8 mouse cellular contexts compared by ENCODE assay signal in genomic region chr13:21721757-21722372, GRCm38 (mm10). TPM values are rescaled to one million over a fixed set of nuclear protein-coding genes. Genes with fewer than 3 reads are reported as not detected.
DNase-seq lines count a peak whose midpoint lies in the region; ATAC-seq and TF ChIP-seq lines count a peak whose summit lies in the region.
"Not testable (repeated sequence)": the region's sequence is repeated elsewhere in the genome, so short reads cannot be mapped to it uniquely, and the experiment has no call there.

TSS of gene Hist1h2bm (plus strand) at chr13:21722044.

- peak within 1 kb of the TSS; percentile 61 for H3K4me2 ChIP-seq in limb, embryonic 12.5 days
- H3K4me2 ChIP-seq in midbrain, embryonic 13.5 days (replicated peaks): peak within 1 kb of the TSS; percentile 64

- TF ChIP-seq POLR2A in embryonic fibroblast, embryonic 13.5 days (IDR thresholded peaks at IDR 0.05; ENCODE audit: low read depth, low read length): peak; percentile 94
- TF ChIP-seq POLR2A in spleen, adult 2 months (IDR thresholded peaks at IDR 0.05; ENCODE audit: low read depth, low read length): peak; percentile 37

- not testable (repeated sequence) for H3K4me1 ChIP-seq in embryonic fibroblast, embryonic 13.5 days (ENCODE audit: control insufficient read depth, insufficient read depth, low read length); heart, embryonic 10.5 days; spleen, adult 2 months (ENCODE audit: control insufficient read depth, insufficient read depth, insufficient read length)
- H3K4me1 ChIP-seq in limb, embryonic 12.5 days (replicated peaks): peaks cover 23% of the 10 kb centered on the region
- H3K4me1 ChIP-seq in midbrain, embryonic 13.5 days (replicated peaks): peaks cover 36% of the 10 kb centered on the region

- peak; percentile 65 to 66 for DNase-seq in B cell, adult 2 months
- peak; percentile 96 for DNase-seq in brain, adult 2 months (ENCODE audit: low read depth, low spot score)
- DNase-seq in heart, embryonic 10.5 days (ENCODE audit: low spot score): peak; percentile 90
- DNase-seq in kidney, adult 9 months: peak; percentile 64
- peak; percentile 29 to 84 for DNase-seq in spleen, adult 2 months (ENCODE audit: low read depth in 1 of 2, low spot score in 2 of 2)

- peak within 1 kb of the TSS; percentile 65 for H3K9ac ChIP-seq in limb, embryonic 12.5 days (replicated peaks)
- peak within 1 kb of the TSS; percentile 72 for H3K9ac ChIP-seq in midbrain, embryonic 13.5 days (replicated peaks)

- not testable (repeated sequence) for H3K36me3 ChIP-seq in heart, embryonic 10.5 days; limb, embryonic 12.5 days; midbrain, embryonic 13.5 days; spleen, adult 2 months (ENCODE audit: control insufficient read depth, insufficient read depth, low read length)

- not testable (repeated sequence) for TF ChIP-seq CTCF in embryonic fibroblast, embryonic 13.5 days (IDR thresholded peaks at IDR 0.05; ENCODE audit: borderline replicate concordance, insufficient read depth, low read length); spleen, adult 2 months (IDR thresholded peaks at IDR 0.05; ENCODE audit: extremely low read depth, insufficient read depth, insufficient read length, insufficient replicate concordance)

- ATAC-seq in limb, embryonic 12.5 days (ENCODE audit: insufficient number of reproducible peaks, insufficient read depth, low FRiP score, low TSS enrichment, low read depth): peak; percentile 98
- ATAC-seq in midbrain, embryonic 13.5 days: peak; percentile 97

- H3K4me3 ChIP-seq in embryonic fibroblast, embryonic 13.5 days (ENCODE audit: insufficient read depth, low read length): peak within 1 kb of the TSS; percentile 33
- peak within 1 kb of the TSS; percentile 55 for H3K4me3 ChIP-seq in heart, embryonic 10.5 days
- H3K4me3 ChIP-seq in limb, embryonic 12.5 days (replicated peaks): peak within 1 kb of the TSS; percentile 41
- H3K4me3 ChIP-seq in midbrain, embryonic 13.5 days (replicated peaks): peak within 1 kb of the TSS; percentile 40
- peak within 1 kb of the TSS; percentile 66 for H3K4me3 ChIP-seq in spleen, adult 2 months (ENCODE audit: extremely low read depth, insufficient read depth, insufficient read length)

- H3K9me3 ChIP-seq in heart, embryonic 10.5 days; limb, embryonic 12.5 days; midbrain, embryonic 13.5 days: not testable (repeated sequence)

- WGBS in heart, embryonic 10.5 days: under 1% methylated on average over 37 of the region's 37 CpGs
- under 1% methylated on average over 37 of the region's 37 CpGs for WGBS in limb, embryonic 12.5 days
- under 1% methylated on average over 37 of the region's 37 CpGs for WGBS in midbrain, embryonic 13.5 days
- under 1% methylated on average over 37 of the region's 37 CpGs for WGBS in spleen, adult 2 months

- H3K27me3 ChIP-seq in heart, embryonic 10.5 days (ENCODE audit: insufficient read depth, poor library complexity, severe bottlenecking); limb, embryonic 12.5 days; midbrain, embryonic 13.5 days; spleen, adult 2 months (ENCODE audit: control insufficient read depth, insufficient read depth, low read length): not testable (repeated sequence)

- H3K27ac ChIP-seq in embryonic fibroblast, embryonic 13.5 days (ENCODE audit: insufficient read depth, low read length): peak within 1 kb of the TSS; percentile 56
- H3K27ac ChIP-seq in heart, embryonic 10.5 days: peak within 1 kb of the TSS; percentile 87
- H3K27ac ChIP-seq in limb, embryonic 12.5 days: peak within 1 kb of the TSS; percentile 94
- H3K27ac ChIP-seq in midbrain, embryonic 13.5 days: peak within 1 kb of the TSS; percentile 91
- peak within 1 kb of the TSS; percentile 85 for H3K27ac ChIP-seq in spleen, adult 2 months (ENCODE audit: insufficient read depth, low read length)

RNA-seq across cellular contexts. Expression of gene Hist1h2bm, which starts in this region (rescaled TPM):
- polyA plus RNA-seq in embryonic fibroblast, embryonic 13.5 days (2011; ENCODE audit: insufficient read length, low read depth, missing spikeins): 5.5 and 9.1 TPM in 2 replicates
- 2.4 and 3.7 TPM in 2 replicates for polyA plus RNA-seq in heart, embryonic 10.5 days (2016; fragmentation: Nextera tagmentation; extraction: Ambion mirVana)
- 8.4 and 8.9 TPM in 2 replicates for polyA plus RNA-seq in limb, embryonic 12.5 days (2016; fragmentation: Nextera tagmentation; extraction: Ambion mirVana)
- 3.7 and 4.2 TPM in 2 replicates for polyA plus RNA-seq in midbrain, embryonic 13.5 days (2015; fragmentation: Nextera tagmentation; extraction: Ambion mirVana)
- polyA plus RNA-seq in spleen, adult 2 months (2012; rRNA removed): 6.5 and 12.9 TPM in 2 replicates

Comparison
In these comparisons a context has a peak if more than half of its experiments do, and no peak if none do; other contexts are left out.
1. Peak in every context shown above with its lines: DNase-seq, ATAC-seq, H3K4me3 ChIP-seq and H3K27ac ChIP-seq.